Mouse (Mus musculus): ENCODE measurements around the gene Chrng. TPM values are rescaled to one million over a fixed set of nuclear protein-coding genes. Genes with fewer than 3 reads are reported as not detected.

Chrng gene
- polyA plus RNA-seq, 1 experiment: 0.16 TPM

DNA sequence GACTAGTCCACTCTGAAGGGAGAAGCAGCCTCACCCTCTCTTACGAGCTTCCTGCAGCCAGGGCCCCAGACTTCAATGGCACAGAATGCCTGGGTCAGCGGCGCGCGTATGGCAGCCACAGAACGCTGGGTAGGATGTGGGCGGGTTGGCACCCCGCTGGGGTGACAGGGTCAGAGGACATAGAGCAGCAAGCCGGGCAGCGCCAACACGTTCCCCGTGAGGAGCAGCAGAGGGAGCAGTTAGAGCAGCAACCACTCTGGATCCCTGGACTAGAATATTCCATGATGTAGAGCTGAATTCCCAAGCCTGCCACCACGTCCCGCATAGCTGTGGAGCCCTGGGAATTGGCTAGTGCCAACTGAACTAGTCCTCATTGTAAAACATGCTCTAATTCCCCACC is 54.0 kb downstream of the Chrng start:
- peak; percentile 6 for DNase-seq (ENCODE audit: low read depth)
- TF ChIP-seq CTCF (IDR thresholded peaks at IDR 0.05; ENCODE audit: borderline replicate concordance, extremely low read depth, insufficient read depth, insufficient read length): no peak
- no peak for TF ChIP-seq POLR2A (IDR thresholded peaks at IDR 0.05; ENCODE audit: borderline replicate concordance, extremely low read depth, insufficient read depth, insufficient read length, poor library complexity, severe bottlenecking)

DNA sequence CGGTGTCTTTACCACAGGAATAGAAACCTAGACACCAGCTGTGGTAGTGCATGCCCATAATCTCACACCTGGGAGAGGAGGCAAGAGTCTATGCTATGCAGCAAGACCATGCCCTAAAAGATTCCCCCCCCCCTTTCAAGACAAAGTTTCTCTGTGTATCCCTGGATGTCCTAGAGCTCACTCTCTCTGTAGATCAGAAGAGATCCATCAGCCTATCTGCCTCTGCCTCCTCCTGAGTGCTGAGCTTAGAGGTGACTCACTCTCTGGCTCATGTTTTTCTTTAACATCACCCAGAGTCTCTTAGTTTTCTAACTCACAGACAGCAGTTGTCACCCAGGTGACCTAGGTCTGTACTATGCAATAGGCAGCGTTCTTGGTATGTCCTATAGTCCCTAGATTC is 54.9 kb downstream of the Chrng start:
- TF ChIP-seq CTCF (IDR thresholded peaks at IDR 0.05; ENCODE audit: borderline replicate concordance, extremely low read depth, insufficient read depth, insufficient read length) (no peak), POLR2A (IDR thresholded peaks at IDR 0.05; ENCODE audit: borderline replicate concordance, extremely low read depth, insufficient read depth, insufficient read length, poor library complexity, severe bottlenecking) (no peak)
- no peak for DNase-seq (ENCODE audit: low read depth)

Other genes with a start within 250 kb of the Chrng start
- not detected in 2 replicates for gene Alppl2, start 114.7 kb upstream of the Chrng start, polyA plus RNA-seq (2012; rRNA removed)
- 0.06 TPM in 1 of 2 replicates, not detected in the other for gene Alpi, start 103.1 kb upstream of the Chrng start, polyA plus RNA-seq (2012; rRNA removed)
- 0.05 TPM in 1 of 2 replicates, not detected in the other for gene Akp3, start 79.7 kb upstream of the Chrng start, polyA plus RNA-seq (2012; rRNA removed)
- gene Ecel1, start 48.1 kb upstream of the Chrng start, polyA plus RNA-seq (2012; rRNA removed): 49.0 and 57.3 TPM in 2 replicates
- 0.28 and 1.3 TPM in 2 replicates for gene Prss56, start 21.3 kb upstream of the Chrng start, polyA plus RNA-seq (2012; rRNA removed)
- gene Chrnd, start 14.1 kb upstream of the Chrng start, polyA plus RNA-seq (2012; rRNA removed): 0.07 and 0.14 TPM in 2 replicates
- 52.7 and 79.7 TPM in 2 replicates for gene Eif4e2, start 9.3 kb downstream of the Chrng start, polyA plus RNA-seq (2012; rRNA removed)
- gene Efhd1, start 59.7 kb downstream of the Chrng start, polyA plus RNA-seq (2012; rRNA removed): 1.2 and 1.5 TPM in 2 replicates
- 58.2 and 75.1 TPM in 2 replicates for gene Gigyf2, start 122.3 kb downstream of the Chrng start, polyA plus RNA-seq (2012; rRNA removed)
- gene Kcnj13, start 190.1 kb downstream of the Chrng start, polyA plus RNA-seq (2012; rRNA removed): 2.7 and 6.8 TPM in 2 replicates